Mouse (Mus musculus): Measurements from ENCODE around the gene Vpreb3.

Vpreb3 gene

GRCm38 (mm10) chr10:75931311-75931710, 11.5 kb upstream of the Vpreb3 start:
- no peak for DNase-seq (ENCODE audit: extremely low spot score, low read depth, low spot score)

DNA sequence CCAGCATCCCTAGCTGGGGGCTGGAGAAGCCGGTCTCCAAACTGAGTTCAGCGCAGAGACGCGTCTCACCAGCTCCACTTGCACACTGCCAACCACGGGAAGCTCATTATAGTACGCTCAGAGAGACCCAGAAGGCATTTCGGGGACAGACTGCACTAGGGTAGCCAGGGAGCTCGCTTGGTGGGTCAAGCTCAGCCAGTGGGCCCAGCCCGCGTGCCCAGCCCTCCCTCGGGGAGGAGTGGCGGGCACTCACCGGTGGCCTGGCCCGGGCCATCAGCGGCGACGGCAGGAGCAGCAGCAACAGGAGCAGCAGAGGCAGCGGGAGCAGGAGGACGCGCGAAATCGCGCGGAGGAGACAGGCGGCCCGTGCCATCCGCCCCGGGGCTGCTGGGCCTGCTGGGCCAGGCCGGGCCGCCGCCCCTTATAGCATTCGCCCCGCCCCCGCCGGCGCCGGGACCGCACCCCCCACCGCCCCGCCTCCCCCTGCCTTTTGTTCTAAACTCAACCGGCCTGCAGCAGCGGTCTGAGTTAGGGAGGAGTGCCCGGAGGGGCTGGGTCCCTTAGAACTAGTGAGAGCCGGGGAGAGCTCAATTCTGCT, 10.7 kb upstream of the Vpreb3 start:
- DNase-seq (ENCODE audit: extremely low spot score, low read depth, low spot score) = no peak

GRCm38 (mm10) chr10:75932891-75933290, 10.0 kb upstream of the Vpreb3 start, which contains the start of gene Chchd10:
Chchd10 (plus strand) TSS chr10:75933130.
- no peak for DNase-seq (ENCODE audit: extremely low spot score, low read depth, low spot score)

GRCm38 (mm10) chr10:75934991-75935390, 7.9 kb upstream of the Vpreb3 start:
- no peak for DNase-seq (ENCODE audit: extremely low spot score, low read depth, low spot score)

GRCm38 (mm10) chr10:75935680-75936541, 6.9 kb upstream of the Vpreb3 start, which contains the start of gene Mmp11:
Mmp11 (minus strand) TSS chr10:75936496.
- no peak for DNase-seq (ENCODE audit: extremely low spot score, low read depth, low spot score)

DNA sequence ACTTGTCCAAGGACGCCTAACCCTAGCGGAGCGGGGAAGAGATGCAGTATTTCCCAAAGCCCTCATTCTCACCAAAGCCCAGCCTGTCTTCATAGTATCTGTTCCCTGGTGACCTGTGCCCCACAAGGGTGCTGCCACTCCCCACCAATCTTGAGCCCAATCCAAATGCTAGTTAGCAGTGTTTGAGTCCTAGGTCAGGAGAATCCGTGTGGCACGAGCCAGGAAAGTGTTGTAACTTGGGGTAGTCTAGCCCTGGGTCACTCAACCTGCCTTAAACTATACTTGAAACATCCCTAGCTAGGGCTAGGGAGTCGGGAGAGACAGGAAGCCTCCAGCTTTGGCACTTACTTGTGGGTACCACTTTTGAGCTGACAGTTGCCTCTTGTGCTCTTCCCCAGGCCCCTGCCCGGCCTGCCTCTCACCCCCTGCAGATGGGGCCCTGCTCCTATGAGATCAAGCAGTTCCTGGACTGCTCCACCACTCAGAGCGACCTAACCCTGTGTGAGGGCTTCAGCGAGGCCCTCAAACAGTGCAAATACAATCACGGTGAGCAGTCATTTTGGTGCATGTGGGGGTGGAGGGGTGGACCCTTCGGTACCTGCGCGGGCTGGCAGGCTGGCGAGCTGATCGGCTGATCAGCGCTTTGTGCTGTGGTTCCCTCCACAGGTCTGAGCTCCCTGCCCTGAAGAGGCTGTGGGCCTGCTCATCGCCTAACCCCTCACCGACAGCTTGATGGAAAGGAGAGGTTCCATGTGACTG, 5.8 kb upstream of the Vpreb3 start:
- DNase-seq (ENCODE audit: extremely low spot score, low read depth, low spot score) = no peak

DNA sequence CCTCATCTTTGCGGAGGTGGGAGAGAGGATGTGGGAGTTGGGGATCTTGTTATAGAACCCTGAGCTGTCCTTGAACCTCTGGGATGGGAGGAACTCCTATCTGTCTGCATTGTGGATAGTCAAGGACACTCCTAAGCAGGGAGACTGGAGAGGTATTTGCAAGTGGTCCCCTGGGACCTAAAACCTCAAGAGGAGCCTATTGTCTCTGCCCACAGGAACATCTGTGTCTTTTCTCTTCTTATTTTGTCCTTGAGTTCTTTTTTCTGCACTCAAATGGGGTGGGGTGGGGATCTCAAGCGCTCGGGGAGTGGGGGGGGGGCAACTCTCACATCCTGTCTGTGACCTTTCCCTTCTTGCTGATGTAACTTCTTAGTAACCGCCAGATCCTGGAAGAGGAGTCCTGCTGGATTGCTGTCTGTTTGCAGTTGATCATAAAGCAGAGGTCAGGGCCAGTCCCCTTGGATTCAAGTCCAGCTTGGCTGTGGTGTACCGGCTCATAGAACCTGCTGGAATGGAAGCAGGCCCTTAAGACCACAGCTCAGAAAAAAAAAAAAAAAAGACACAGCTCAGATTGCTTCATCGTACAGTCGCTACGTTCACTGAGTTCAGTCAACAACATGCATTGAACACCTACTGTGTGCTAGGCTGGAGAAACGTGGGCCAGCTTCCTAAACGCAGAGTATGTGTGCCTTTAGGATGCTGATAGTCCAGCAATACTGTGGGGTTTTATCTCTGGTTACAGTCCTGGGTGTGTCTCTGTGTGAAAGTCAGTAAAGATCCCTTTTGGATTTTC, 4.8 kb upstream of the Vpreb3 start:
- no peak for DNase-seq (ENCODE audit: extremely low spot score, low read depth, low spot score)

GRCm38 (mm10) chr10:75939481-75940234, 3.2 kb upstream of the Vpreb3 start:
- no peak for DNase-seq (ENCODE audit: extremely low spot score, low read depth, low spot score)

DNA sequence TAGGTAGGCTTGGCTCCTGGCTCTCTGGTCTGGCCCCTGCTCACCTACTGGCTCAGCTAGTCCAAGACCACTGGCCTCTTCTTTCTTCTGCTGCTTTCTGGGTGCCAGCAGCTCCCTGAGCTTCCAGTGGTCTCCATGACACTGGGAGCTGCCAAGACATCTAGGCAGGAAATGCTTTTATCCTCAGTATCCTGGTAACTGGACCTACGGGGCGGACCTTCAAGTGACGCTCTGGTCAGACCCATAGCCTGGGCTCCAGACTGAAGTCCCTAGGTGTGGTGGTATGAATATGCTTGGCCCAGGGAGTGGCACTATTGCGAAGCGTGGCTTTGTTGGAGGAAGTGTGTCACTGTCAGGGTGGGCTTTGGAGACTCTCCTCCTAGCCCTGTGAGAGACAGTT, 2.3 kb upstream of the Vpreb3 start, which contains the start of gene Gm867:
Gm867 (minus strand) TSS at position 153 of the 400 bp plus-strand sequence.
- no peak for DNase-seq (ENCODE audit: extremely low spot score, low read depth, low spot score)

- DNase-seq (ENCODE audit: extremely low spot score, low read depth, low spot score) = no peak
These were observed 1.6 kb upstream of the Vpreb3 start for GRCm38 (mm10) chr10:75941042-75941824.

- DNase-seq (ENCODE audit: extremely low spot score, low read depth, low spot score) = no peak
These were observed 1.4 kb downstream of the Vpreb3 start for GRCm38 (mm10) chr10:75944066-75944772.

GRCm38 (mm10) chr10:75945213-75945612, 2.4 kb downstream of the Vpreb3 start:
- DNase-seq (ENCODE audit: extremely low spot score, low read depth, low spot score) = no peak

GRCm38 (mm10) chr10:75945896-75946295, 3.0 kb downstream of the Vpreb3 start:
- DNase-seq (ENCODE audit: extremely low spot score, low read depth, low spot score) = no peak

GRCm38 (mm10) chr10:75948079-75948478, 5.2 kb downstream of the Vpreb3 start:
- DNase-seq (ENCODE audit: extremely low spot score, low read depth, low spot score) = no peak

DNA sequence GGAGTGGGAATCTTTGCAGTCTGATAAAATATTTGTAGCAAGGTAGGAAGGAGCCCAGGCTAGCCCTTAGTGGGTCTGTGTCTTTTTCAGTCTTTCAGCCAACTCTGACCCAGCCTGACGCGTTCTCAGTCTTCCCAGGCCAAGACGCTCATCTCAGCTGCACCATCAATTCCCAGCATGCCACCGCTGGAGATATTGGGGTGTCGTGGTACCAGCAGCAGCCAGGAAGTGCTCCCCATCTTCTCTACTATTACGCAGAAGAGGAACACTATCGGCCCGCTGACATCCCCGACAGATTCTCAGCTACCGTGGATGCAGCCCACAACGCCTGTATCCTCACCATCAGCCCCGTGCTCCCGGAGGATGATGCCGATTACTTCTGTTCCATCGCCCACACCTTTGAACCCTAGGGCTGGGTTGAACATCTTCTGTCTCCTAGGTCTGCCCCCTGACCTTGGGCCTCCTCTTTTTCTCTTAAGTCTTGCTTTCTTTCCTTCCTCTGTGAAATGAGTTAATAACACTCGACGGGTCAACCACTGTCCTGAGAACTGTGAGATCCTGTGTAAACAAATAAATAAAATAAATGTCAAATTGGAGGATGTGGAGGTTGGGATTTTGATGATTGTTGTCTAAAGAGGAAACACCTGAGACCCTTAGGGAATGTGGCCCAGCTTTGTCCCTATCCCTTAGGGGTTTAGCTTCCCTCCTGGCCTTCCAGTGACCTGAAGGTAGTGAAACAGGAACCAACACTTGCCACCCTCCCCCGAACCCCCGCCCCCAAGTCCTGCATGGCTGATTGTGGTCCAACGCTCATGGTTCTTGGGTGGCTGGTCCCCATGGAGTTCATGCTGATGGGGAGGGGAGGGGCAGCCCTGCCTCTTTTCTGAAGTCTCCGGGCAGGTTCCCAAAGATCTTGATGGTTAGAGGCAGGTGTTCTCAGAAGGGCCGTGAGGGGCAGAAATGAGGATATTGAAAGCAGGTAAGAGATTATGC, 6.5 kb downstream of the Vpreb3 start:
- DNase-seq (ENCODE audit: extremely low spot score, low read depth, low spot score) = no peak

- DNase-seq (ENCODE audit: extremely low spot score, low read depth, low spot score) = no peak
These were observed 7.9 kb downstream of the Vpreb3 start for GRCm38 (mm10) chr10:75950791-75951210.

DNA sequence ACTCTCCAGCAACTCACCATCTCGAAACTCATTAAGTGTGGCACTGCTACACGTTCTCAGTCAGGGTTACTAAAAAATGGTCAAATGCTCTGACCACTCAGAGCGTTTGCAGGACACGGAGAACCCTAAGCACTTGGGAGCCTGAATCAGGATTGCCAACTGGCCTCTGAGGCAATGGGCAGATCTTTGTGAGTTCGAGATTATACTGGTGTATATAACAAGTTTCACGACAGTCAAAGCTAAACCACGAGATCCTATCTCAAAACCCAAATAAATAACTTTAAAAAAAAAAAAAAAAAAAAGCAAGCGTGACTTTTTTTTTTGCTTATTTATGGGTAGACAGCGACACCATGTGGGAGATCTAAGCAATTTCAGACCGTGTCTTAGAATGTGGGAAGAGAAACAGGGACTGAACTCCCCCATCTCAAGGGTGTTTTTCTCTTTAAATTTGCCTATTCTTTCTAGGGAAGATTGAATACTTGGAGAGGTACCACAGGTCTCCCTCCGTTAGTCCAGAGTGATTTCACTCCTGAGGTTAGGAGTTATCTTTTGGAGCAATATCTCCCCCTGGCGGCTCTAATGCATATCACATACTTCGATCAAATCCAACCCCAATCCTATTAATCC, 8.7 kb downstream of the Vpreb3 start:
- DNase-seq (ENCODE audit: extremely low spot score, low read depth, low spot score) = peak; percentile 77

Data from hindlimb bud, embryonic 11.5 days (tissue).